Comparison of ENCODE assay signal across 8 mouse cellular contexts in genomic region chr8:94983146-94983545, GRCm38 (mm10). TPM values are rescaled to one million over a fixed set of nuclear protein-coding genes. Genes with fewer than 3 reads are reported as not detected.
DNase-seq lines count a peak whose midpoint lies in the region; ATAC-seq and TF ChIP-seq lines count a peak whose summit lies in the region.
"Had no signal": no experiment of that assay in that cellular context is flagged by ENCODE, and none has a peak within 500 bp of the region (broad histone marks: within the 10 kb centered on the region; RNA-seq: fewer than 3 reads in every experiment).

No protein-coding gene starts in this region.

- TF ChIP-seq CTCF in lung, embryonic 14.5 days (IDR thresholded peaks at IDR 0.05; ENCODE audit: low read depth) = no peak
- TF ChIP-seq CTCF in lung, adult 2 months (IDR thresholded peaks at IDR 0.05; ENCODE audit: insufficient read depth, low read length) = no peak
- TF ChIP-seq CTCF in midbrain, postnatal 0 days (IDR thresholded peaks at IDR 0.05) = no peak

- peak; percentile 21; the same call in 1 of the 2 replicates for ATAC-seq in lung, embryonic 14.5 days (ENCODE audit: insufficient read depth)
- ATAC-seq in kidney, embryonic 16.5 days (ENCODE audit: low FRiP score, low TSS enrichment) = no peak
- ATAC-seq in midbrain, postnatal 0 days (ENCODE audit: low FRiP score) = no peak
- ATAC-seq in cerebellum, adult (ENCODE audit: insufficient number of reproducible peaks, low FRiP score, low TSS enrichment) = no peak

- peaks cover 8% of the 10 kb centered on the region for H3K4me1 ChIP-seq in lung, embryonic 14.5 days (ENCODE audit: insufficient read depth)
- H3K4me1 ChIP-seq in lung, adult 2 months (ENCODE audit: control insufficient read depth, insufficient read depth, low read length) = peaks cover 15% of the 10 kb centered on the region
- peaks cover 42% of the 10 kb centered on the region for H3K4me1 ChIP-seq in embryonic facial prominence, embryonic 10.5 days
- peaks cover 49% of the 10 kb centered on the region for H3K4me1 ChIP-seq in kidney, embryonic 16.5 days (ENCODE audit: insufficient read depth, low read length)
- H3K4me1 ChIP-seq in midbrain, postnatal 0 days (ENCODE audit: insufficient read depth, low read length) = peaks cover 31% of the 10 kb centered on the region

- no peaks in the 10 kb centered on the region for H3K9me3 ChIP-seq in lung, embryonic 14.5 days (ENCODE audit: low read depth, low read length)
- H3K9me3 ChIP-seq in embryonic facial prominence, embryonic 10.5 days = no peaks in the 10 kb centered on the region
- H3K9me3 ChIP-seq in kidney, embryonic 16.5 days (ENCODE audit: low read length) = no peaks in the 10 kb centered on the region
- no peaks in the 10 kb centered on the region for H3K9me3 ChIP-seq in midbrain, postnatal 0 days (ENCODE audit: low read length)

- peak overlapping the region; percentile 58 for H3K27ac ChIP-seq in lung, embryonic 14.5 days (ENCODE audit: low read depth)
- peak overlapping the region; percentile 70; the same call in 1 of the 2 replicates for H3K27ac ChIP-seq in embryonic facial prominence, embryonic 10.5 days (replicated peaks)
- peak overlapping the region; percentile 83 for H3K27ac ChIP-seq in kidney, embryonic 16.5 days (ENCODE audit: low read length)
- peak overlapping the region; percentile 34 for H3K27ac ChIP-seq in midbrain, postnatal 0 days (ENCODE audit: low read depth, low read length)

- H3K4me3 ChIP-seq in lung, embryonic 14.5 days (ENCODE audit: low read depth, low read length) = no peak overlapping the region
- H3K4me3 ChIP-seq in lung, adult 2 months (replicated peaks; ENCODE audit: extremely low read depth, low read depth, low read length) = no peak overlapping the region
- H3K4me3 ChIP-seq in embryonic facial prominence, embryonic 10.5 days = no peak overlapping the region
- H3K4me3 ChIP-seq in kidney, embryonic 16.5 days (ENCODE audit: low read length) = no peak overlapping the region
- no peak overlapping the region for H3K4me3 ChIP-seq in midbrain, postnatal 0 days (ENCODE audit: low read depth, low read length)

- 10% methylated on average over 5 of the region's 5 CpGs for WGBS in lung, embryonic 14.5 days
- WGBS in lung, adult 2 months = 30% methylated on average over 5 of the region's 5 CpGs
- 27% methylated on average over 5 of the region's 5 CpGs for WGBS in embryonic facial prominence, embryonic 10.5 days
- WGBS in kidney, embryonic 16.5 days = 9% methylated on average over 5 of the region's 5 CpGs
- 26% methylated on average over 5 of the region's 5 CpGs for WGBS in midbrain, postnatal 0 days

- TF ChIP-seq POLR2A in lung, adult 2 months (IDR thresholded peaks at IDR 0.05; ENCODE audit: borderline replicate concordance, extremely low read depth, low read depth, low read length) = no peak

- H3K36me3 ChIP-seq in lung, embryonic 14.5 days (ENCODE audit: insufficient read depth) = no peaks in the 10 kb centered on the region
- no peaks in the 10 kb centered on the region for H3K36me3 ChIP-seq in embryonic facial prominence, embryonic 10.5 days (replicated peaks)
- no peaks in the 10 kb centered on the region for H3K36me3 ChIP-seq in kidney, embryonic 16.5 days (ENCODE audit: insufficient read depth, low read length)
- H3K36me3 ChIP-seq in midbrain, postnatal 0 days (ENCODE audit: insufficient read depth, low read length) = no peaks in the 10 kb centered on the region

- DNase-seq in lung, embryonic 14.5 days = no peak
- DNase-seq in lung, adult 2 months = no peak
- DNase-seq in embryonic facial prominence, embryonic 10.5 days (ENCODE audit: low spot score) = no peak
- no peak for DNase-seq in midbrain, postnatal 0 days (ENCODE audit: low spot score)
- DNase-seq in adrenal gland, postnatal 14 days = no peak

- H3K4me2 ChIP-seq in lung, embryonic 14.5 days = no peak overlapping the region
- H3K4me2 ChIP-seq in kidney, embryonic 16.5 days (replicated peaks; ENCODE audit: low read depth, low read length) = 0 out of 2 replicates have a peak overlapping the region, but pooled peaks have one; percentile 2
- no peak overlapping the region for H3K4me2 ChIP-seq in midbrain, postnatal 0 days (ENCODE audit: low read depth, low read length, poor library complexity, severe bottlenecking)

- H3K9ac ChIP-seq in lung, embryonic 14.5 days = no peak overlapping the region
- no peak overlapping the region for H3K9ac ChIP-seq in kidney, embryonic 16.5 days (replicated peaks; ENCODE audit: low read length)
- no peak overlapping the region for H3K9ac ChIP-seq in midbrain, postnatal 0 days (replicated peaks; ENCODE audit: low read length, poor library complexity, severe bottlenecking)

- H3K27me3 ChIP-seq in lung, embryonic 14.5 days (ENCODE audit: insufficient read depth, low read length) = peaks cover 2% of the 10 kb centered on the region; the same call in 1 of the 2 replicates
- peaks cover 21% of the 10 kb centered on the region for H3K27me3 ChIP-seq in embryonic facial prominence, embryonic 10.5 days (replicated peaks; ENCODE audit: low read depth, poor library complexity, severe bottlenecking)
- no peaks in the 10 kb centered on the region for H3K27me3 ChIP-seq in kidney, embryonic 16.5 days (ENCODE audit: insufficient read depth, low read length)
- H3K27me3 ChIP-seq in midbrain, postnatal 0 days (ENCODE audit: insufficient read depth, low read length) = no peaks in the 10 kb centered on the region

RNA-seq across cellular contexts. Expression of gene Adgrg1, which starts 8.6 kb away (rescaled TPM):
- polyA plus RNA-seq in lung, embryonic 14.5 days (2014; fragmentation: Nextera tagmentation; extraction: Ambion mirVana) = 33.8 and 45.3 TPM in 2 replicates
- polyA plus RNA-seq in lung, adult 2 months (2012; rRNA removed) = 192 and 233 TPM in 2 replicates
- 32.9 and 38.2 TPM in 2 replicates for polyA plus RNA-seq in embryonic facial prominence, embryonic 10.5 days (2016; fragmentation: Nextera tagmentation; extraction: Ambion mirVana)
- polyA plus RNA-seq in kidney, embryonic 16.5 days (2015; fragmentation: Nextera tagmentation; extraction: Ambion mirVana) = 66.2 and 67.8 TPM in 2 replicates
- total RNA-seq in midbrain, postnatal 0 days (2014; rRNA removed) = 218 and 247 TPM in 2 replicates
- polyA plus RNA-seq in midbrain, postnatal 0 days (2015; fragmentation: Nextera tagmentation; extraction: Ambion mirVana) = 114 and 125 TPM in 2 replicates
- 35.5 and 54.3 TPM in 2 replicates for total RNA-seq in adrenal gland, postnatal 14 days (2021)

RNA-seq across cellular contexts. Expression of gene Adgrg3, which starts 34.3 kb away (rescaled TPM):
- polyA plus RNA-seq in lung, embryonic 14.5 days (2014; fragmentation: Nextera tagmentation; extraction: Ambion mirVana) = 4.0 and 4.7 TPM in 2 replicates
- polyA plus RNA-seq in lung, adult 2 months (2012; rRNA removed) = 15.4 and 18.9 TPM in 2 replicates
- 3.1 and 3.5 TPM in 2 replicates for polyA plus RNA-seq in embryonic facial prominence, embryonic 10.5 days (2016; fragmentation: Nextera tagmentation; extraction: Ambion mirVana)
- 5.0 and 5.1 TPM in 2 replicates for polyA plus RNA-seq in kidney, embryonic 16.5 days (2015; fragmentation: Nextera tagmentation; extraction: Ambion mirVana)
- total RNA-seq in midbrain, postnatal 0 days (2014; rRNA removed) = 1.5 and 1.7 TPM in 2 replicates
- 0.59 and 0.88 TPM in 2 replicates for polyA plus RNA-seq in midbrain, postnatal 0 days (2015; fragmentation: Nextera tagmentation; extraction: Ambion mirVana)
- 4.0 and 4.2 TPM in 2 replicates for total RNA-seq in adrenal gland, postnatal 14 days (2021)

RNA-seq across cellular contexts. Expression of gene Adgrg5, which starts 59.7 kb away (rescaled TPM):
- polyA plus RNA-seq in lung, embryonic 14.5 days (2014; fragmentation: Nextera tagmentation; extraction: Ambion mirVana) = 0.18 and 0.21 TPM in 2 replicates
- 4.8 and 5.3 TPM in 2 replicates for polyA plus RNA-seq in lung, adult 2 months (2012; rRNA removed)
- polyA plus RNA-seq in embryonic facial prominence, embryonic 10.5 days (2016; fragmentation: Nextera tagmentation; extraction: Ambion mirVana) = 0.30 and 0.51 TPM in 2 replicates
- polyA plus RNA-seq in kidney, embryonic 16.5 days (2015; fragmentation: Nextera tagmentation; extraction: Ambion mirVana) = 0.05 and 0.08 TPM in 2 replicates
- not detected in 2 replicates for total RNA-seq in midbrain, postnatal 0 days (2014; rRNA removed)
- 0.17 and 0.21 TPM in 2 replicates for polyA plus RNA-seq in midbrain, postnatal 0 days (2015; fragmentation: Nextera tagmentation; extraction: Ambion mirVana)
- total RNA-seq in adrenal gland, postnatal 14 days (2021) = 0.26 and 1.6 TPM in 2 replicates
- total RNA-seq: left cerebral cortex, adult 2 months had no signal
